ENCODE assay signal across 8 mouse cellular contexts in genomic region chr2:120731167-120731862, GRCm38 (mm10).
A peak's percentile ranks its signal among the peaks of the same experiment; 100 is the strongest.
DNase-seq lines count a peak whose midpoint lies in the region; TF ChIP-seq lines count a peak whose summit lies in the region.

No protein-coding gene starts in this region.

- peaks cover 2% of the 10 kb centered on the region for H3K27me3 ChIP-seq in megakaryocyte, embryonic 14.5 days (replicated peaks)

- H3K4me1 ChIP-seq in megakaryocyte, embryonic 14.5 days = peaks cover 39% of the 10 kb centered on the region

- H3K4me3 ChIP-seq in gastrocnemius, adult 2 months = peak overlapping the region; percentile 84
- peak overlapping the region; percentile 100 for H3K4me3 ChIP-seq in megakaryocyte, embryonic 14.5 days (replicated peaks)

- intact Hi-C loops in gastrocnemius, adult 2 months (cut with DNase I) = loop anchor here (1.0 to 2.0 kb wide), 2 partner anchors 118 to 135 kb away; no protein-coding TSS in a partner anchor

- TF ChIP-seq CTCF in gastrocnemius, adult 2 months (IDR thresholded peaks at IDR 0.05) = peak; percentile 15; the same call in 1 of the 2 replicates

- H3K27ac ChIP-seq in gastrocnemius, adult 2 months = peak overlapping the region; percentile 93

- H3K9me3 ChIP-seq in megakaryocyte, embryonic 14.5 days = no peaks in the 10 kb centered on the region

- peak; percentile 87 for DNase-seq in WW6 (ENCODE audit: low read depth, low spot score)
- DNase-seq in cerebellum, postnatal 4 days (ENCODE audit: low spot score in 2 of 2) = peak; percentile 85 to 91
- peak; percentile 98 for DNase-seq in gastrocnemius, adult 2 months
- DNase-seq in hindlimb bud, embryonic 11.5 days (ENCODE audit: extremely low spot score, low read depth, low spot score) = peak; percentile 63
- peak; percentile 70 to 84 for DNase-seq in left cerebral cortex, adult 8-10 months (ENCODE audit: low spot score in 2 of 2)
- peak; percentile 94 to 95 for DNase-seq in right cerebral cortex, postnatal 10 days (ENCODE audit: low spot score in 2 of 2)
- DNase-seq in urinary bladder, postnatal 25 days (ENCODE audit: low spot score) = peak; percentile 88

- H3K36me3 ChIP-seq in megakaryocyte, embryonic 14.5 days (replicated peaks; ENCODE audit: low read length) = peaks cover 44% of the 10 kb centered on the region

Comparison
In these comparisons a context has a peak if more than half of its experiments do, and no peak if none do; other contexts are left out.
1. Peak in every context shown above with its lines: DNase-seq, H3K4me3 ChIP-seq and H3K27ac ChIP-seq.